Mouse (Mus musculus): ENCODE measurements around the gene Lcn5. TPM values are rescaled to one million over a fixed set of nuclear protein-coding genes. Genes with fewer than 3 reads are reported as not detected.

Gene Lcn5
- polyA plus RNA-seq (2011; ENCODE audit: insufficient read depth, insufficient read length, low replicate concordance, missing spikeins), result not detected in 2 replicates

GRCm38 (mm10) chr2:25657652-25658051 lies at the start of gene Lcn5:
TSS of gene Lcn5 (plus strand) at chr2:25657952.
- Histone ChIP-seq H3K4me1 (ENCODE audit: control insufficient read depth, insufficient read depth, low read length) (no peaks in the 10 kb centered on the region), H3K4me3 (replicated peaks; ENCODE audit: control insufficient read depth, low read depth, low read length) (no peak within 1 kb of the TSS), H3K27ac (ENCODE audit: control insufficient read depth, insufficient read depth, low read depth, low read length, poor library complexity) (no peak within 1 kb of the TSS)
- no peak for TF ChIP-seq CTCF (IDR thresholded peaks at IDR 0.05; ENCODE audit: control insufficient read depth, insufficient read depth, low read length)
- TF ChIP-seq POLR2A (IDR thresholded peaks at IDR 0.05; ENCODE audit: borderline replicate concordance, control insufficient read depth, low read depth, low read length), result no peak

GRCm38 (mm10) chr2:25608671-25609070 lies 49.1 kb upstream of the Lcn5 start:
- TF ChIP-seq POLR2A (IDR thresholded peaks at IDR 0.05; ENCODE audit: borderline replicate concordance, control insufficient read depth, low read depth, low read length) (no peak), CTCF (IDR thresholded peaks at IDR 0.05; ENCODE audit: control insufficient read depth, insufficient read depth, low read length) (no peak)
- no peak overlapping the region for H3K4me3 ChIP-seq (replicated peaks; ENCODE audit: control insufficient read depth, low read depth, low read length)
- 46% methylated on average over 10 of the region's 10 CpGs for WGBS

GRCm38 (mm10) chr2:25616398-25616797 lies 41.4 kb upstream of the Lcn5 start:
- Histone ChIP-seq H3K4me3 (replicated peaks; ENCODE audit: control insufficient read depth, low read depth, low read length) (no peak overlapping the region), H3K27ac (ENCODE audit: control insufficient read depth, insufficient read depth, low read depth, low read length, poor library complexity) (no peak overlapping the region), H3K4me1 (ENCODE audit: control insufficient read depth, insufficient read depth, low read length) (no peaks in the 10 kb centered on the region)
- 26% methylated on average over 22 of the region's 22 CpGs for WGBS
- TF ChIP-seq CTCF (IDR thresholded peaks at IDR 0.05; ENCODE audit: control insufficient read depth, insufficient read depth, low read length) (no peak), POLR2A (IDR thresholded peaks at IDR 0.05; ENCODE audit: borderline replicate concordance, control insufficient read depth, low read depth, low read length) (no peak)

More at GRCm38 (mm10) chr2:25608671-25609070, 49.1 kb upstream of the Lcn5 start:
- no peaks in the 10 kb centered on the region for H3K4me1 ChIP-seq (ENCODE audit: control insufficient read depth, insufficient read depth, low read length)
- no peak overlapping the region for H3K27ac ChIP-seq (ENCODE audit: control insufficient read depth, insufficient read depth, low read depth, low read length, poor library complexity)

GRCm38 (mm10) chr2:25617578-25617977 lies 40.2 kb upstream of the Lcn5 start, which contains the start of gene Ccdc183:
TSS of gene Ccdc183 (minus strand) at chr2:25617678.
- TF ChIP-seq POLR2A (IDR thresholded peaks at IDR 0.05; ENCODE audit: borderline replicate concordance, control insufficient read depth, low read depth, low read length) (no peak), CTCF (IDR thresholded peaks at IDR 0.05; ENCODE audit: control insufficient read depth, insufficient read depth, low read length) (no peak)
- no peaks in the 10 kb centered on the region; the same call in 1 of the 2 replicates for H3K4me1 ChIP-seq (ENCODE audit: control insufficient read depth, insufficient read depth, low read length)
- H3K4me3 ChIP-seq (replicated peaks; ENCODE audit: control insufficient read depth, low read depth, low read length), result no peak within 1 kb of the TSS
- no peak within 1 kb of the TSS for H3K27ac ChIP-seq (ENCODE audit: control insufficient read depth, insufficient read depth, low read depth, low read length, poor library complexity)
- WGBS, result 65% methylated on average over 3 of the region's 3 CpGs

- H3K4me3 ChIP-seq (replicated peaks; ENCODE audit: control insufficient read depth, low read depth, low read length), result no peak overlapping the region
- no peaks in the 10 kb centered on the region; the same call in 1 of the 2 replicates for H3K4me1 ChIP-seq (ENCODE audit: control insufficient read depth, insufficient read depth, low read length)
- 28% methylated on average over 6 of the region's 6 CpGs for WGBS
- no peak for TF ChIP-seq CTCF (IDR thresholded peaks at IDR 0.05; ENCODE audit: control insufficient read depth, insufficient read depth, low read length)
- TF ChIP-seq POLR2A (IDR thresholded peaks at IDR 0.05; ENCODE audit: borderline replicate concordance, control insufficient read depth, low read depth, low read length), result no peak
- H3K27ac ChIP-seq (ENCODE audit: control insufficient read depth, insufficient read depth, low read depth, low read length, poor library complexity), result no peak overlapping the region
Measured at GRCm38 (mm10) chr2:25620386-25620785, 37.4 kb upstream of the Lcn5 start.

DNA sequence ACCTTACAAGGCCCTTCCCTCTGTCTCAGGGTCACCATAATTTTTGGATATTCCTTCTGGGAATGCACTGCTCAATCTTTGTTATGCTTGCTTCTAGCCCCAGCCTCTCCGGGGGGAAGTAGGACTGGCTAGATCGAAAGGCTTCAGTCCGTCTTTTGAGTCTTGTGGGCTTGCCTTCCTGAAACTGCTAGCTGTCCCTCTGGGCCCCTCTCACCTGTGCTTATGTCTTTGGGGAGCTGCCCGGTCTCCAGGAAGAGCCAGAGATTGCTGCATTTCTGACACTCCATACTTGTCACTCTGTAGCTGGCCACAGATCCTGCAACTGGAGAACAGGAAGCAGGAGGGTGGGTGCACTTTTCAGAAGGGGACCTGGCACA lies 36.9 kb upstream of the Lcn5 start:
- no peak overlapping the region for H3K4me3 ChIP-seq (replicated peaks; ENCODE audit: control insufficient read depth, low read depth, low read length)
- H3K4me1 ChIP-seq (ENCODE audit: control insufficient read depth, insufficient read depth, low read length), result no peaks in the 10 kb centered on the region; the same call in 1 of the 2 replicates

DNA sequence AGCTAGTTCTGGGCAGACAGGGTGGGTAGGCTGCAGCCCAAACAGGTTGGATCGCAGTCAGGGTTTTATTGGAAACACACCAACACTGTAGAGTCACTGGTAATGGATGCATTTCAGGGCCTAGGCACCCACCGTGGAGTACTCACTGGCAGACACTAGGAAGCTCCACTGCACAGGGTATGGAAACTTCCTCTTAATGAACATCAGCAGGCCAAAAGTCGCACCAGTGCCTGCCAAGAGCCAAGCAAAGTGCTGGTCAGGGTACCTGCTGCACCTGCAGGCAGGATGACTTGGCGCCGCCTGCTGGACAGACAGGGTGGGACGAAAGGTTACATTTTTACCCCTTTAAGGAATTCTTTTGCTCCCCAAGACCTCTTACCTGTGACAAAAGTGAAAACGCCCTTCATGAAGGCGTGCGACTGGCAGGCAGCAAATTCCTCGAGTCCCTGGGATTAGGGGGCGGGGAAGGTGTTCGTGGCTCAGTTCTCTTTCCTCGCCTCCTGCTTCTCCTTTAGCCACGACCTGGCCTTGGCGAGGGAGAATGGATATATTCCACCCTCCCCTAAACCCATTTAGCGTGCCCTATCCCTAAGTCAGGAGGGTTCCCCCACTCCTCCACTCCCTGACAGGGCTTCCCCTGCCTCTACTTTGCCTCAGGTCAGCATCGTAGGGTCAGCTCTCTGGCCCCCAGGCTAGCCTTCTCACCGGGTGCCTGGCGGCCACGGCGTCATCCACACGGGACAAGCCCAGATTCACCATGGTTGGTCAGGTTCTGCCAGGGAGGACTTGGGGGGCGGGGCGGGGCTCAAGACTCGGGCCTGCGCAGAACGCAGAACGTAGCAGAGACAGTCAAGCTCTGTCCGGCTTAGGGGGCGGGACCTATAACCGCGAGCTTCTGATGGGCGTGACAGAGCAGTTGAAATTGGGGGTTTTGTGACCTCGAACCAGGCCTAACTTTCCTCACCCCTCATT lies 36.2 kb upstream of the Lcn5 start, which contains the start of gene Tmem141:
Gene Tmem141 (minus strand): TSS at position 777 of the 972 bp plus-strand sequence.
- peak; percentile 33; the same call in 1 of the 2 replicates for TF ChIP-seq POLR2A (IDR thresholded peaks at IDR 0.05; ENCODE audit: borderline replicate concordance, control insufficient read depth, low read depth, low read length)
- peak; percentile 57; the same call in 1 of the 2 replicates for TF ChIP-seq CTCF (IDR thresholded peaks at IDR 0.05; ENCODE audit: control insufficient read depth, insufficient read depth, low read length)
- peak within 1 kb of the TSS; percentile 21; the same call in 1 of the 2 replicates for H3K27ac ChIP-seq (ENCODE audit: control insufficient read depth, insufficient read depth, low read depth, low read length, poor library complexity)
- peak within 1 kb of the TSS; percentile 64 for H3K4me3 ChIP-seq (replicated peaks; ENCODE audit: control insufficient read depth, low read depth, low read length)
- 8% methylated on average over 34 of the region's 34 CpGs for WGBS
- H3K4me1 ChIP-seq (ENCODE audit: control insufficient read depth, insufficient read depth, low read length), result no peaks in the 10 kb centered on the region; the same call in 1 of the 2 replicates

More for the DNA sequence above, 36.9 kb upstream of the Lcn5 start:
- no peak for TF ChIP-seq POLR2A (IDR thresholded peaks at IDR 0.05; ENCODE audit: borderline replicate concordance, control insufficient read depth, low read depth, low read length)
- no peak for TF ChIP-seq CTCF (IDR thresholded peaks at IDR 0.05; ENCODE audit: control insufficient read depth, insufficient read depth, low read length)
- 38% methylated on average over 4 of the region's 4 CpGs for WGBS
- H3K27ac ChIP-seq (ENCODE audit: control insufficient read depth, insufficient read depth, low read depth, low read length, poor library complexity), result no peak overlapping the region

DNA sequence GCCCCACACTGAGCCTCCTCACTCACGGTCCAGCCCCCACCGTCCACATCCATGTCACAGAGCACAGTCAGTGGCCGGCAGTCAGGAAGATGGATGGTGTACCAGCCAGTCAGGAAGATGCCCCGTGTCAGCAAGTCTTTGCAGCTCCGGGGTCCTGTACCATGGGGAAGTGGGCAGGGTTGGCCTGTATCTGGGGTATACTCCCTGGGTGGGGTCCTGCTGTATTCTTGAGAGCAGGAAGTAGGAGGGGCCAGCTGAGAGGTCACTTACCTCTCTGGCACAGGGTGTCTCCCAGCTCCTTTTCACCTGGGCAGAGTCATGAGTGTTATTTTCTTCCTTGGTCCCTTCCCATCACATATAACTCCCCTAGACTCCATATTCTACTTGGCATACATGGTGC lies 31.8 kb upstream of the Lcn5 start:
- Histone ChIP-seq H3K27ac (ENCODE audit: control insufficient read depth, insufficient read depth, low read depth, low read length, poor library complexity) (no peak overlapping the region), H3K4me3 (replicated peaks; ENCODE audit: control insufficient read depth, low read depth, low read length) (no peak overlapping the region), H3K4me1 (ENCODE audit: control insufficient read depth, insufficient read depth, low read length) (no peaks in the 10 kb centered on the region; the same call in 1 of the 2 replicates)
- no peak for TF ChIP-seq CTCF (IDR thresholded peaks at IDR 0.05; ENCODE audit: control insufficient read depth, insufficient read depth, low read length)
- no peak for TF ChIP-seq POLR2A (IDR thresholded peaks at IDR 0.05; ENCODE audit: borderline replicate concordance, control insufficient read depth, low read depth, low read length)
- 33% methylated on average over 5 of the region's 5 CpGs for WGBS

Data from bone marrow, adult 2 months (tissue).